Mouse (Mus musculus) skeletal muscle tissue, adult 2 months (tissue): ENCODE data around the gene Apob.

Source experiments
- DNase-seq: peaks from one replicate; pipeline ENCODE4 v3.0.0-alpha.2; 2012; ENCODE audit warnings: low read depth, low spot score

Apob gene

DNA sequence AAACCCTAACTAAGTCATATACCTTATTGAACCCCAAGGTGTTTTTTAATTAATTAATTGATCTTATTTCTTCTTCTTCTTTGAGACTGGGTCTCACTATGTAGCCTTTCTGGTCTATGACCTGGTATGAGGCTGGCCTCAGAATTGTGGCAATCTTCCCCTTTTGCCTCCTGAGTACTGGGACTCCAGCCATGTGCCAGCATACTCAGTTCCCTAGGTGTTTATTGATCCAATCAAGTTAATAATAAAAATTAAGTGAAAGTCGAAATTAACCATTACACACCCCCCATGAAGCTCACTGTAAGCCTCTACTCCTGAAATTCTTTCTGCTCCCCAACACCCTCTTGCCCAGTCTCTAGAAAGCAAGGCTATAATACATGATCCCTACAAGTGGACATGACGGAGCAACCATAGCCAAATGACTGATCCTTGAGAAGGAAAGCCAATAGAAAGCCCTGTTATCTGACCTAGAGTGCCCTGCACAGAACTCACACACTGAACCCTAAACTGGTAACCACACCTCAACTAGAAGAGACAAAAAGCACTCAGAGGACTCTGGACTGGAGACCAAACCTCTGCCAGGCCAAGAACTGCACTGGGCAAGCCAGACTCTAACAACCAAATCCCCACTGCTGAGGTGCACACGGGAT lies 60.8 kb downstream of the Apob start:
- no peak for DNase-seq

- DNase-seq: no peak
Measured at GRCm38 (mm10) chr12:8042626-8043394, 65.4 kb downstream of the Apob start.

DNA sequence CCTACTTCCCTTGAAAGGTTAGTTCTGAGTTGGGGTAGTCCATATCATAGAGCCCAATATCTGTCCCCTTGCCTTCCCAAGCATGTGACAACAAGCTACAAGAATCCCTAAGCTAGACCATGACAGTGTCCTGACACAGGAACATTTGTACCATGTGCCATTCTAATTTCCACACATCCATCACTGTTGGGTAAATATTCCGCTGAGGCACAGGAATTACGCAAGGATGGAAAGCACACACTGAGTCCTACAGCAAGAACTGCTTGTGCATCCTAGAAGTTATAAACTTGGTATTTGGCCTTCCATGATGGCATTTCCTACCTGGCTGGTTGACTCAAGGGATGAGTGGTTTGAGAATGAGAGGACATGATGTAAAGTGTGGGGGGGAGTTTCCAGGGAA lies 69.6 kb downstream of the Apob start:
- DNase-seq: no peak

GRCm38 (mm10) chr12:8047789-8048309 lies 70.4 kb downstream of the Apob start:
- no peak for DNase-seq

- no peak for DNase-seq
Measured at GRCm38 (mm10) chr12:8056001-8056640, 78.7 kb downstream of the Apob start.

- DNase-seq: no peak
Measured at GRCm38 (mm10) chr12:8059576-8059975, 82.1 kb downstream of the Apob start.

- DNase-seq: no peak
Measured at GRCm38 (mm10) chr12:8063363-8064065, 86.1 kb downstream of the Apob start.
